Mouse (Mus musculus): ENCODE measurements at regions not wholly inside any gene's neighbourhood (a gene's known extent, or its start where the extent isn't known, plus 50 kb on each side); places are given as distances from the start of the nearest gene placed in this dataset.

DNA sequence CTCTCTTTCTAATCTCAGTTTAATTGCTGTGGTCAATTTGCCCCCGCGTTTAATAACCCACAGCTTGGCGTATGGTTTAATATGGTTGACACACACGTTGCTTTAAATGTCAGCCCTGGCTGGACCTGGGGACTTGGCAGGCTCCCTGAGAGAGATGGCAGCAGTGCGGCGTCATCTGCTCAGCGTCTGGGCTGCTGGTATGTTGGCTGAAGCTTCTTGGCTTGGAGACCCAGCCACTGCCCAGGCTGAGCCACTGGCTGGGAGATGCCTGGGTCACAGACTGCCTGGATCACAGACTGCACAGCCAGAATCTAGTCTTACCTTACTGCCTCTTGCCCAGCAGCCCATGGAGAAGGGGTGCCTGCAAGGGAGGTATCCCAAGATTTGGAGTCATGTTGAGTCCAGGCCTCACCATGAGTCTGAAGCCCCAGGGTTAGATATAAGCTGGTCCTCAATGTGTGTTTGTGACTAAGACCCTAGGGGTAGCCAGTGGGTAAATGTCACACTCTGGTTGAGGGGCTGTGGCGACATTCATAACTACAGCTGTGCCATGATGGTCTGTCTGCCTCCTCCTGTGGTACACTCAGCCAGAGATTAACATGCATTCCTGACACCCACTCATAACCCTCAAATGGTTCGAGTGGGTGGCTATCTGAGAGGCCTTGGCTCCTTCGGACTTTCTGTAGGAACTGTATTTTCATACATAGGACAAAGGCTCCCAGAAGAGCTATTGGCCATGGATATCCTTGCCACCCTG lies 99.8 kb upstream of the Irx3 start:
- 0 out of 2 replicates have a peak, but pooled peaks cover 7% of the 10 kb centered on the region for H3K9me3 ChIP-seq (ENCODE audit: low read length)
- H3K36me3 ChIP-seq (ENCODE audit: insufficient read depth, low read length), result no peaks in the 10 kb centered on the region
- no peaks in the 10 kb centered on the region for H3K4me1 ChIP-seq (replicated peaks; ENCODE audit: low read depth, low read length)
- H3K27me3 ChIP-seq (ENCODE audit: insufficient read depth, low read length), result peaks cover 26% of the 10 kb centered on the region
- no peak overlapping the region for H3K4me3 ChIP-seq (replicated peaks; ENCODE audit: low read length)
- TF ChIP-seq NANOG (IDR thresholded peaks at IDR 0.05; ENCODE audit: borderline replicate concordance, low read length) (no peak), CTCF (conservative IDR thresholded peaks at IDR 0.05; ENCODE audit: low read length) (no peak), POU5F1 (IDR thresholded peaks at IDR 0.05; ENCODE audit: borderline replicate concordance, low read length) (no peak)

DNA sequence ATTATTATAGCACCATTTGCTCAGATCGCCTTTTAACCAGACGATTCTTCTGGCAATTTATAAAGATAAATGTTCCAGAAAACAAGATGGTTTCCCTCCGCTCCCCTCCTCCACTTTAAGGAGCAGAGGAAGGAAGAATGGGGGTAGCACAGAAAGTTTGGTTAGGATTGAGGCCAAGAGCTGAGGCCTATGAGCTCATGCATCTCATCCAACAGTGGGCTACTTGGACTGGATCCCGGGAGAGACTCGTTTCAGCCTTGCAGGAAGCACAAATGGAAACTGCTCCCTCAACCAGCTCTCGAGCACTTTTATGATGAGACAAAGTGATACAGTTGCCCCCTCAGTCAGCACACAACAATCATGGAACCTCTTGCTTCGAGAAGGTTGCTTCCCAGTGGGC lies 97.9 kb upstream of the Irx3 start:
- H3K27me3 ChIP-seq (ENCODE audit: insufficient read depth, low read length), result peaks cover 26% of the 10 kb centered on the region
- no peaks in the 10 kb centered on the region for H3K36me3 ChIP-seq (ENCODE audit: insufficient read depth, low read length)
- H3K4me3 ChIP-seq (replicated peaks; ENCODE audit: low read length), result no peak overlapping the region
- H3K4me1 ChIP-seq (replicated peaks; ENCODE audit: low read depth, low read length), result no peaks in the 10 kb centered on the region
- H3K9me3 ChIP-seq (ENCODE audit: low read length), result 0 out of 2 replicates have a peak, but pooled peaks cover 7% of the 10 kb centered on the region
- no peak for TF ChIP-seq NANOG (IDR thresholded peaks at IDR 0.05; ENCODE audit: borderline replicate concordance, low read length)
- no peak for TF ChIP-seq CTCF (conservative IDR thresholded peaks at IDR 0.05; ENCODE audit: low read length)
- TF ChIP-seq POU5F1 (IDR thresholded peaks at IDR 0.05; ENCODE audit: borderline replicate concordance, low read length), result no peak

DNA sequence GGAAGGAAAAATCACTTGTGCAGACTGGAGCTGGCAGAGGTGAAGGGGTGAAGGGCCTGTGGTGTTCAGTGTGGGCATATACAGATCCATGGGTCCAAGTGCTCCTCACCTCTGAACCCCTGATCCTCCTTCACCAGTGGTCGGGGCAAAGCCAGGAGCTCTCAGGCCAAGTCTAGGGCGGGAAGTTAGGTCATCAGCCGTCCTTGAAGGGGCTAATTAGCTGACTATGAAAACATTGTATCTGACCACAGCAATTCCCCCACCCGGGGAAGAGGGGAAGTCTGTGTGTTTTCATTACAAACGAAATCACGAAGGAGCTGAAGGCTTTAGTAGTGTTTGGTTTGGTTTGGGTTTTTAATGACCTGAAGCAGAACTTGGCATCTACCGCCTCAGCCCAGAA lies 95.5 kb upstream of the Irx3 start:
- Histone ChIP-seq H3K4me1 (replicated peaks; ENCODE audit: low read depth, low read length) (no peaks in the 10 kb centered on the region), H3K27me3 (ENCODE audit: insufficient read depth, low read length) (peaks cover 26% of the 10 kb centered on the region), H3K4me3 (replicated peaks; ENCODE audit: low read length) (no peak overlapping the region), H3K36me3 (ENCODE audit: insufficient read depth, low read length) (no peaks in the 10 kb centered on the region), H3K9me3 (ENCODE audit: low read length) (no peaks in the 10 kb centered on the region)
- no peak for TF ChIP-seq POU5F1 (IDR thresholded peaks at IDR 0.05; ENCODE audit: borderline replicate concordance, low read length)
- no peak for TF ChIP-seq NANOG (IDR thresholded peaks at IDR 0.05; ENCODE audit: borderline replicate concordance, low read length)
- no peak for TF ChIP-seq CTCF (conservative IDR thresholded peaks at IDR 0.05; ENCODE audit: low read length)

DNA sequence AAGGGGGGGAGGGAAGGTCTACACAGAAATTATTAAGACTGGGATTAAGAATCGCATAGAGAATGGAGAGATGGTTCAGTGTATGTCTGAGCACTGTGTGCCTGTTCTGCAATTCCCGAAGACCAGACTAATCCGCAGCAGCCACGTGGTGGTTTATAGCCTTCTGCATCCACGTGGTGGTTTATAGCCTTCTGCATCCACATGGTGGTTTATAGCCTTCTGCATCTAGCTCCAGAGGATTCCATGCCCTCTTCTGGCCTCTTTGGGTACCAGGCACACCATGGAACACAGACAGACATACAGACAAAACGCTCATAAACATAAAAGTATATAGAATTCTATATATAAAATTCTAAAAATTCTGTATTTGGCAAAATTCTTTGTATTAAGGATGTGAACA lies 94.1 kb upstream of the Irx3 start:
- Histone ChIP-seq H3K36me3 (ENCODE audit: insufficient read depth, low read length) (no peaks in the 10 kb centered on the region), H3K4me3 (replicated peaks; ENCODE audit: low read length) (no peak overlapping the region), H3K9me3 (ENCODE audit: low read length) (no peaks in the 10 kb centered on the region), H3K4me1 (replicated peaks; ENCODE audit: low read depth, low read length) (no peaks in the 10 kb centered on the region), H3K27me3 (ENCODE audit: insufficient read depth, low read length) (peaks cover 22% of the 10 kb centered on the region)
- TF ChIP-seq POU5F1 (IDR thresholded peaks at IDR 0.05; ENCODE audit: borderline replicate concordance, low read length) (no peak), CTCF (conservative IDR thresholded peaks at IDR 0.05; ENCODE audit: low read length) (no peak), NANOG (IDR thresholded peaks at IDR 0.05; ENCODE audit: borderline replicate concordance, low read length) (no peak)

DNA sequence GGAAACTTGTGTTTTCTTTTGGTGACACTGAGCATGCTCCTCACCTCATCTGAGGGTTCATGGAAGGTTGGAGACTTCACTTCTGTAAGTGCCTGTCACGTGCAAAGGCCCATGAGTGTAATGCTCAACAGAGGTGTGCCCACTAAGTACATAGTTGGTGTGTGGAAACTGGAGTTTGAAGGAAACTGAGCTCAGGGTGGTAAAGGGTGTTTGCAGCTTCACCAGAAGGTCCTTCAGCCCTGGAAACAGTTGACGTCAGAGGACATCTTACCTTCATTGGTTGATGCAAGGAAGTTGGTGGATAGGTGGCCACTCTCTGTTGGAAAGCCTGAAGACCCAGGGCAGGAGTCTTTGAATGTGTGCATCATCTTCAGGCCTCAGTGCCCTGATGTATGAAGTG lies 83.0 kb upstream of the Irx3 start:
- H3K36me3 ChIP-seq (ENCODE audit: insufficient read depth, low read length), result no peaks in the 10 kb centered on the region

GRCm38 (mm10) chr8:91884325-91884724 lies 82.5 kb upstream of the Irx3 start:
- Histone ChIP-seq H3K9me3 (ENCODE audit: low read length) (peaks cover 13% of the 10 kb centered on the region), H3K4me3 (replicated peaks; ENCODE audit: low read length) (no peak overlapping the region), H3K4me1 (replicated peaks; ENCODE audit: low read depth, low read length) (peaks cover 37% of the 10 kb centered on the region), H3K27me3 (ENCODE audit: insufficient read depth, low read length) (no peaks in the 10 kb centered on the region), H3K36me3 (ENCODE audit: insufficient read depth, low read length) (no peaks in the 10 kb centered on the region)
- TF ChIP-seq NANOG (IDR thresholded peaks at IDR 0.05; ENCODE audit: borderline replicate concordance, low read length) (no peak), POU5F1 (IDR thresholded peaks at IDR 0.05; ENCODE audit: borderline replicate concordance, low read length) (no peak), CTCF (conservative IDR thresholded peaks at IDR 0.05; ENCODE audit: low read length) (no peak)

More for the DNA sequence above, 83.0 kb upstream of the Irx3 start:
- no peak for TF ChIP-seq CTCF (conservative IDR thresholded peaks at IDR 0.05; ENCODE audit: low read length)
- TF ChIP-seq POU5F1 (IDR thresholded peaks at IDR 0.05; ENCODE audit: borderline replicate concordance, low read length), result no peak
- TF ChIP-seq NANOG (IDR thresholded peaks at IDR 0.05; ENCODE audit: borderline replicate concordance, low read length), result no peak
- Histone ChIP-seq H3K4me3 (replicated peaks; ENCODE audit: low read length) (no peak overlapping the region), H3K4me1 (replicated peaks; ENCODE audit: low read depth, low read length) (peaks cover 37% of the 10 kb centered on the region), H3K27me3 (ENCODE audit: insufficient read depth, low read length) (no peaks in the 10 kb centered on the region), H3K9me3 (ENCODE audit: low read length) (peaks cover 15% of the 10 kb centered on the region)

DNA sequence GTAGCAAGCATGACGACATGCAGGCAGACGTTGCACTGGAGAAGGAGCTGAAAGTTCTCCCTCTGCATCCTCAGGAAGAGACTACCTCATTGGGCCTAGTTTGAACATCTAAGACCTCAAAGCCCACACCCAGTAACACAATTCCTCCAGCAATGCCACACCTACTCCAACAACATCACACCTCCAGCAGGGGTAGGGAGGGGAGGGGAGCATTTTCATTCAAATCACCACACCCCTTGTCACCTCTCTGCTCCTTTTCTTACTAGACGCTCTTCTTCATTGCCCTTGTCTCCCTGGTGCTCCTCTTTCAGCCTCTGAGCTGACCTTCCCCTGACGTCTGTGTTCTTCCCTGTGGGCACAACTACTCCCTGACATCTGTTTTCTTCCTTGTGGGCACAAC lies 81.1 kb upstream of the Irx3 start:
- Histone ChIP-seq H3K4me1 (replicated peaks; ENCODE audit: low read depth, low read length) (peaks cover 37% of the 10 kb centered on the region), H3K4me3 (replicated peaks; ENCODE audit: low read length) (no peak overlapping the region), H3K36me3 (ENCODE audit: insufficient read depth, low read length) (no peaks in the 10 kb centered on the region), H3K9me3 (ENCODE audit: low read length) (no peaks in the 10 kb centered on the region), H3K27me3 (ENCODE audit: insufficient read depth, low read length) (peaks cover 2% of the 10 kb centered on the region; the same call in 1 of the 2 replicates)
- TF ChIP-seq CTCF (conservative IDR thresholded peaks at IDR 0.05; ENCODE audit: low read length) (no peak), NANOG (IDR thresholded peaks at IDR 0.05; ENCODE audit: borderline replicate concordance, low read length) (no peak), POU5F1 (IDR thresholded peaks at IDR 0.05; ENCODE audit: borderline replicate concordance, low read length) (no peak)

DNA sequence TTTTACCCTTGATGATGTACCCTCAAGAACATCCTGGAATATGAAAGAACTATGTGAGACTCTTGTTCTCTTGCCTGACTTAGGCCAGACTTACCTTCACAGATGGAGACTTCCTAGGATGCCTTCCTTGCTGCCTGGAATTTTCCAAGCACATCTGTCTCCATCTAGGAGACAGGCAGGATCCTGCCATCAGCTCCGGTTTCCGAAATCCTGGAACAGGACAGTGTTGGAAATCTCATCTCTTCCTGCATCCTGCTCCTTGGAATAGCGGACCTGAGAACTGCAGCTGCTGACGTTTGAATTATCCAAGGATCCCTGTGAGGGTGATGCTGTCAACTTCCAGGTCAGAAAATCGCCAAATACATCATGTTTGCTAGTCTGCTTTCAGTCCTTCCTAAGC lies 77.0 kb upstream of the Irx3 start:
- TF ChIP-seq POU5F1 (IDR thresholded peaks at IDR 0.05; ENCODE audit: borderline replicate concordance, low read length) (no peak), NANOG (IDR thresholded peaks at IDR 0.05; ENCODE audit: borderline replicate concordance, low read length) (no peak), CTCF (conservative IDR thresholded peaks at IDR 0.05; ENCODE audit: low read length) (no peak)
- H3K27me3 ChIP-seq (ENCODE audit: insufficient read depth, low read length), result peaks cover 6% of the 10 kb centered on the region
- H3K36me3 ChIP-seq (ENCODE audit: insufficient read depth, low read length), result no peaks in the 10 kb centered on the region

More for the DNA sequence above, 77.0 kb upstream of the Irx3 start:
- Histone ChIP-seq H3K4me1 (replicated peaks; ENCODE audit: low read depth, low read length) (peaks cover 26% of the 10 kb centered on the region), H3K9me3 (ENCODE audit: low read length) (no peaks in the 10 kb centered on the region), H3K4me3 (replicated peaks; ENCODE audit: low read length) (no peak overlapping the region)

All from E14TG2a.4 (cell line).